Mouse (Mus musculus) kidney, embryonic 14.5 days (tissue): ENCODE results near the gene Prelp. TPM values are rescaled to one million over a fixed set of nuclear protein-coding genes. Genes with fewer than 3 reads are reported as not detected.
A peak's percentile ranks its signal among the peaks of the same experiment; 100 is the strongest.

ENCODE experiments used
- ATAC-seq: fragments of 200-750 bp; cut with Nextera tagmentation; 2 replicates; pipeline ENCODE4 v1.8.0; 2017; ENCODE audit warnings: moderate number of reproducible peaks, mild to moderate bottlenecking, moderate TSS enrichment, moderate library complexity; ENCODE audit not compliant: low FRiP score, low TSS enrichment
- H3K27ac ChIP-seq: fragments of 300-500 bp; sonication (generic); 2 replicates; pipeline ENCODE4 v1.5.1; 2014; ENCODE audit warnings: low read depth, mild to moderate bottlenecking, low read length, moderate library complexity, mixed read lengths
- H3K27me3 ChIP-seq: fragments of 300-500 bp; sonication (generic); 2 replicates; pipeline ENCODE4 v1.6.1; 2014; ENCODE audit warnings: mild to moderate bottlenecking, low read length; ENCODE audit not compliant: control insufficient read depth, insufficient read depth
- H3K36me3 ChIP-seq: fragments of 300-500 bp; sonication (generic); 2 replicates; pipeline ENCODE4 v1.6.1; 2014; ENCODE audit warnings: low read length, mixed read lengths; ENCODE audit not compliant: control insufficient read depth, insufficient read depth
- H3K4me1 ChIP-seq: fragments of 300-500 bp; sonication (generic); 2 replicates; pipeline ENCODE4 v1.6.1; 2014; ENCODE audit warnings: low read length, mixed read lengths; ENCODE audit not compliant: control insufficient read depth, insufficient read depth
- H3K4me2 ChIP-seq: fragments of 300-500 bp; sonication (generic); replicated peaks from 2 replicates; pipeline ENCODE4 v1.6.1; 2014; ENCODE audit warnings: low read depth, mild to moderate bottlenecking, low read length
- H3K4me3 ChIP-seq: fragments of 300-500 bp; sonication (generic); 2 replicates; pipeline ENCODE4 v1.5.1; 2014; ENCODE audit warnings: mild to moderate bottlenecking, low read length
- H3K9ac ChIP-seq: fragments of 300-500 bp; sonication (generic); 2 replicates; pipeline ENCODE4 v1.6.1; 2014; ENCODE audit warnings: low read depth, mild to moderate bottlenecking, low read length, moderate library complexity
- H3K9me3 ChIP-seq: fragments of 300-500 bp; sonication (generic); 2 replicates; pipeline ENCODE4 v1.6.1; 2016; ENCODE audit warnings: low read length; ENCODE audit not compliant: control insufficient read depth
- WGBS: fragments of 180-500 bp; shearing (Covaris S2); extraction: QIAGEN DNeasy Blood & Tissue Kit; methylation state at CpG from one replicate; pipeline ENCODE4 v1.1.7; 2014; 5-methylcytosine and 5-hydroxymethylcytosine counted together
- polyA plus RNA-seq: library from polyadenylated mRNA; unstranded; fragments of >200 nt; fragmentation: Nextera tagmentation; extraction: Ambion mirVana; gene quantifications from 2 replicates; pipeline ENCODE4 v1.2.1, GENCODE M21; 2014

Prelp gene
- polyA plus RNA-seq, 1 experiment from 2014 or later = 0.39 TPM

DNA sequence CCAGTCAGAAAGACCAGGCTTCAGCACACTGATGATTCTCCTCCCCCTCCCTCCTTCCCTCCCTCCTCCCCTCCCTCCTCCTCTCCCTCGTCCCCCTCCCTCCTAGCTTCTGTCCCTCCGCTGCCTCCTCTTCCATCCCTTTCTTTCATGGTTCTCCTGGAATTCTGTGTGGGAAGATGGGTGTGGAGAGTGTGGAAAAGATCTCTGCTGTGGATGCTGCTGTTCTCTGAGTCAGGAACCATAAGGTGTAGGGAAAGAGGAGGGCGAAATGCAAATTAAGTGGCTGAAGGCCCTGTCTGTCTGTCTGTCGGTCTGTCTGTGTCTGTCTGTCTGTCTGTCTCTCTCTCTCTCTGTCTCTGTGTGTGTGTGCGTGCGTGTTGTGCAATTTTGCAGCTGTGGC, 23.9 kb downstream of the Prelp start:
- Histone ChIP-seq H3K4me3 (no peak overlapping the region), H3K36me3 (no peaks in the 10 kb centered on the region), H3K4me1 (peaks cover 9% of the 10 kb centered on the region), H3K27ac (no peak overlapping the region), H3K9ac (no peak overlapping the region), H3K4me2 (no peak overlapping the region), H3K9me3 (no peaks in the 10 kb centered on the region), H3K27me3 (no peaks in the 10 kb centered on the region)
- WGBS = 73% methylated on average over 6 of the region's 6 CpGs
- no peak for ATAC-seq

DNA sequence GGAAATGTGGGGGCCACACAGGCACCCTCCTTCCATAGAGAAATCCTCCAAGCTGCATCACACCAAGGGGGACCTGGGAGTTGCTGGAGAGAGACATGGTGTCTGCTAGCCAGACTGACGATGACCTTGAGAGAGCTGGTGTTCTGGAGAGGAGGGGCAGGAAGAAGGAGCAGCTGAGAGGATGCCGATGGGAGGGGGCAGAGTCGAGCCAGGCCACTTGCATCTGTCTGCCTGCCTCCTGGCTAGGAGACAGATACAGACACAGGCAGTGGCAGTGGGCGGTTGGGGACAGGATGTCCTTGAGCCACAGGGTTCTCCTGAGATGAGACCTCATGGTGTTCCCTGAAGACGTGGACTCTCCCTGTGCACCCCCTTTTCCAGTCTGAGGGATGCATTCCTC, 29.7 kb downstream of the Prelp start:
- Histone ChIP-seq H3K4me1 (peaks cover 45% of the 10 kb centered on the region), H3K27me3 (0 out of 2 replicates have a peak, but pooled peaks cover 3% of the 10 kb centered on the region), H3K9me3 (no peaks in the 10 kb centered on the region), H3K9ac (no peak overlapping the region), H3K36me3 (no peaks in the 10 kb centered on the region), H3K4me2 (no peak overlapping the region), H3K4me3 (no peak overlapping the region), H3K27ac (0 out of 2 replicates have a peak overlapping the region, but pooled peaks have one; percentile 60)
- no peak for ATAC-seq
- WGBS = 19% methylated on average over 5 of the region's 5 CpGs

- H3K36me3 ChIP-seq = no peaks in the 10 kb centered on the region
- H3K27me3 ChIP-seq = 0 out of 2 replicates have a peak, but pooled peaks cover 3% of the 10 kb centered on the region
- H3K4me3 ChIP-seq = no peak overlapping the region; the same call in 1 of the 2 replicates
- no peak for ATAC-seq
- H3K9me3 ChIP-seq = no peaks in the 10 kb centered on the region
- WGBS = 11% methylated on average over 20 of the region's 20 CpGs
- peak overlapping the region; percentile 35 for H3K4me2 ChIP-seq
- no peak overlapping the region; the same call in 1 of the 2 replicates for H3K9ac ChIP-seq
- H3K27ac ChIP-seq = no peak overlapping the region
- H3K4me1 ChIP-seq = peaks cover 44% of the 10 kb centered on the region
Observed at GRCm38 (mm10) chr1:133889949-133890598, 31.1 kb downstream of the Prelp start.

- WGBS = 71% methylated on average over 5 of the region's 5 CpGs
- Histone ChIP-seq H3K9me3 (no peaks in the 10 kb centered on the region), H3K4me2 (peak overlapping the region; percentile 8; the same call in 1 of the 2 replicates), H3K9ac (no peak overlapping the region), H3K4me3 (no peak overlapping the region), H3K27ac (no peak overlapping the region), H3K36me3 (no peaks in the 10 kb centered on the region), H3K27me3 (0 out of 2 replicates have a peak, but pooled peaks cover 3% of the 10 kb centered on the region), H3K4me1 (peaks cover 49% of the 10 kb centered on the region)
- no peak for ATAC-seq
Observed at GRCm38 (mm10) chr1:133887538-133888250, 33.5 kb downstream of the Prelp start.

- Histone ChIP-seq H3K4me3 (no peak overlapping the region), H3K4me1 (peaks cover 45% of the 10 kb centered on the region), H3K9ac (0 out of 2 replicates have a peak overlapping the region, but pooled peaks have one; percentile 25), H3K4me2 (peak overlapping the region; percentile 8; the same call in 1 of the 2 replicates), H3K36me3 (no peaks in the 10 kb centered on the region), H3K27ac (no peak overlapping the region), H3K9me3 (no peaks in the 10 kb centered on the region), H3K27me3 (0 out of 2 replicates have a peak, but pooled peaks cover 3% of the 10 kb centered on the region)
- ATAC-seq = no peak
- 5% methylated on average over 8 of the region's 8 CpGs for WGBS
Observed at GRCm38 (mm10) chr1:133887044-133887443, 34.2 kb downstream of the Prelp start.

- WGBS = 40% methylated on average over 6 of the region's 6 CpGs
- H3K36me3 ChIP-seq = no peaks in the 10 kb centered on the region
- peaks cover 38% of the 10 kb centered on the region for H3K4me1 ChIP-seq
- no peak overlapping the region for H3K9ac ChIP-seq
- no peak for ATAC-seq
- no peaks in the 10 kb centered on the region for H3K9me3 ChIP-seq
- H3K27me3 ChIP-seq = 0 out of 2 replicates have a peak, but pooled peaks cover 3% of the 10 kb centered on the region
- no peak overlapping the region for H3K4me3 ChIP-seq
- no peak overlapping the region for H3K27ac ChIP-seq
- no peak overlapping the region for H3K4me2 ChIP-seq
Observed at GRCm38 (mm10) chr1:133886431-133886830, 34.8 kb downstream of the Prelp start.

GRCm38 (mm10) chr1:133885811-133886210, 35.4 kb downstream of the Prelp start:
- H3K36me3 ChIP-seq = no peaks in the 10 kb centered on the region
- no peaks in the 10 kb centered on the region for H3K9me3 ChIP-seq
- no peak overlapping the region for H3K9ac ChIP-seq
- ATAC-seq = no peak
- no peak overlapping the region for H3K4me2 ChIP-seq
- no peak overlapping the region for H3K4me3 ChIP-seq
- no peak overlapping the region for H3K27ac ChIP-seq
- peaks cover 34% of the 10 kb centered on the region for H3K4me1 ChIP-seq
- 0 out of 2 replicates have a peak, but pooled peaks cover 3% of the 10 kb centered on the region for H3K27me3 ChIP-seq
- WGBS = 96% methylated on average over 7 of the region's 7 CpGs

- no peak overlapping the region for H3K9ac ChIP-seq
- H3K4me2 ChIP-seq = no peak overlapping the region
- no peaks in the 10 kb centered on the region for H3K36me3 ChIP-seq
- no peak for ATAC-seq
- no peak overlapping the region for H3K27ac ChIP-seq
- WGBS = 22% methylated on average over 9 of the region's 9 CpGs
- H3K9me3 ChIP-seq = no peaks in the 10 kb centered on the region
- 0 out of 2 replicates have a peak, but pooled peaks cover 3% of the 10 kb centered on the region for H3K27me3 ChIP-seq
- no peak overlapping the region for H3K4me3 ChIP-seq
- peaks cover 24% of the 10 kb centered on the region for H3K4me1 ChIP-seq
Observed at GRCm38 (mm10) chr1:133884746-133885145, 36.5 kb downstream of the Prelp start.

- H3K9ac ChIP-seq = no peak overlapping the region
Observed at GRCm38 (mm10) chr1:133884090-133884489, 37.1 kb downstream of the Prelp start.

More at GRCm38 (mm10) chr1:133884090-133884489, 37.1 kb downstream of the Prelp start:
- H3K9me3 ChIP-seq = no peaks in the 10 kb centered on the region
- ATAC-seq = no peak
- 39% methylated on average over 6 of the region's 6 CpGs for WGBS
- no peak overlapping the region for H3K27ac ChIP-seq
- no peak overlapping the region for H3K4me2 ChIP-seq
- H3K4me3 ChIP-seq = no peak overlapping the region
- 0 out of 2 replicates have a peak, but pooled peaks cover 3% of the 10 kb centered on the region for H3K27me3 ChIP-seq
- no peaks in the 10 kb centered on the region for H3K36me3 ChIP-seq
- H3K4me1 ChIP-seq = peaks cover 23% of the 10 kb centered on the region
